Mouse (Mus musculus) G1E (cell line): ENCODE data around the gene Cuedc1.

Source experiments
- CTCF ChIP-seq: IDR thresholded peaks from 2 replicates; pipeline ENCODE4 v1.5.1; 2012; ENCODE audit warnings: low read depth, low read length, inconsistent platforms, mixed read lengths
- GATA1 ChIP-seq: IDR thresholded peaks from 2 replicates; pipeline ENCODE4 v1.6.1; 2012; ENCODE audit warnings: borderline replicate concordance, low read length, inconsistent platforms, mixed read lengths
- GATA2 ChIP-seq: IDR thresholded peaks from 2 replicates; pipeline ENCODE4 v1.6.1; 2012; ENCODE audit warnings: low read depth, low read length, inconsistent platforms, borderline replicate concordance
- TAL1 ChIP-seq: conservative IDR thresholded peaks from 2 replicates; pipeline ENCODE4 v1.6.1; 2012; ENCODE audit warnings: low read depth, low read length, inconsistent platforms, mixed read lengths

GRCm38 (mm10) chr11:88221929-88222475, 124.1 kb downstream of the Cuedc1 start:
- TF ChIP-seq CTCF (no peak), GATA1 (no peak), TAL1 (no peak), GATA2 (no peak)
